Mouse (Mus musculus) E14TG2a.4 (cell line): ENCODE measurements at regions not wholly inside any gene's neighbourhood (a gene's known extent, or its start where the extent isn't known, plus 50 kb on each side); places are given as distances from the start of the nearest gene placed in this dataset.

Experiments used
- CTCF ChIP-seq: conservative IDR thresholded peaks from 2 replicates; pipeline ENCODE4 v1.5.1; 2014; ENCODE audit warnings: low read length
- NANOG ChIP-seq: IDR thresholded peaks from 2 replicates; pipeline ENCODE4 v1.6.1; 2014; ENCODE audit warnings: borderline replicate concordance, low read length, mixed read lengths

- no peak for TF ChIP-seq CTCF
- TF ChIP-seq NANOG, result no peak
These were observed 173.0 kb upstream of the Glra1 start for GRCm38 (mm10) chr11:55781044-55781443.
